Mouse (Mus musculus) MEL (cell line): ENCODE results near the gene Hist1h1e.

Experiments used
- CHD1 ChIP-seq: IDR thresholded peaks from 2 replicates; pipeline ENCODE4 v1.6.1; 2012; ENCODE audit warnings: low read depth, mild to moderate bottlenecking, inconsistent platforms, low read length, improper control_type of control experiment
- CTCF ChIP-seq, 3 experiments: IDR thresholded peaks in 2 of 3; conservative IDR thresholded peaks in 1 of 3; 2 replicates each; pipeline ENCODE4 v1.5.1; 2011 to 2012; ENCODE audit warnings: low read length in 3 of 3, low read depth in 2 of 3, mild to moderate bottlenecking in 2 of 3, improper control_type of control experiment in 1 of 3, inconsistent platforms in 1 of 3, mixed read lengths in 1 of 3, moderate library complexity in 1 of 3; ENCODE audit not compliant: control insufficient read depth in 1 of 3, insufficient read depth in 1 of 3, poor library complexity in 1 of 3, severe bottlenecking in 1 of 3
- EP300 ChIP-seq, 2 experiments: IDR thresholded peaks; 2 replicates each; pipeline ENCODE4 v1.6.1; 2011; ENCODE audit warnings: improper control_type of control experiment in 2 of 2, low read length in 2 of 2, low read depth in 1 of 2, mild to moderate bottlenecking in 1 of 2
- GATA1 ChIP-seq: IDR thresholded peaks from 2 replicates; pipeline ENCODE4 v1.6.1; 2011; ENCODE audit warnings: low read depth, low read length, improper control_type of control experiment
- MAFK ChIP-seq: IDR thresholded peaks from 2 replicates; pipeline ENCODE4 v1.6.1; 2011; ENCODE audit warnings: low read depth, mild to moderate bottlenecking, low read length, improper control_type of control experiment, borderline replicate concordance
- MXI1 ChIP-seq: IDR thresholded peaks from 2 replicates; pipeline ENCODE4 v1.6.1; 2011; ENCODE audit warnings: mild to moderate bottlenecking, low read depth, low read length, improper control_type of control experiment
- MYC ChIP-seq: IDR thresholded peaks from 2 replicates; pipeline ENCODE4 v1.6.1; 2011; ENCODE audit warnings: low read depth, mild to moderate bottlenecking, low read length, improper control_type of control experiment, moderate library complexity
- POLR2A ChIP-seq, 2 experiments: IDR thresholded peaks; 2 replicates each; pipeline ENCODE4 v1.6.1; 2011 to 2012; ENCODE audit warnings: low read length in 2 of 2, mild to moderate bottlenecking in 2 of 2, control low read depth in 1 of 2, improper control_type of control experiment in 1 of 2, low read depth in 1 of 2, moderate library complexity in 1 of 2; ENCODE audit not compliant: control insufficient read depth in 1 of 2, insufficient read depth in 1 of 2, poor library complexity in 1 of 2
- POLR2AphosphoS5 ChIP-seq: IDR thresholded peaks from 2 replicates; pipeline ENCODE4 v1.6.1; 2012; ENCODE audit warnings: low read depth, borderline replicate concordance, mild to moderate bottlenecking, inconsistent platforms, low read length, moderate library complexity, mixed read lengths
- SIN3A ChIP-seq: IDR thresholded peaks from 2 replicates; pipeline ENCODE4 v1.6.1; 2012; ENCODE audit warnings: low read length, improper control_type of control experiment, inconsistent platforms
- TBP ChIP-seq: IDR thresholded peaks from 2 replicates; pipeline ENCODE4 v1.8.0; 2011; ENCODE audit warnings: low read depth, low read length, improper control_type of control experiment
- ZC3H11A ChIP-seq: IDR thresholded peaks from 2 replicates; pipeline ENCODE4 v1.6.1; 2012; ENCODE audit warnings: low read depth, mild to moderate bottlenecking, inconsistent platforms, low read length, improper control_type of control experiment
- ZKSCAN1 ChIP-seq: IDR thresholded peaks from 2 replicates; pipeline ENCODE4 v1.6.1; 2012; ENCODE audit warnings: low read depth, mild to moderate bottlenecking, inconsistent platforms, low read length, improper control_type of control experiment, moderate library complexity
- ZNF384 ChIP-seq: IDR thresholded peaks from 2 replicates; pipeline ENCODE4 v1.6.1; 2012; ENCODE audit warnings: low read depth, mild to moderate bottlenecking, inconsistent platforms, low read length, improper control_type of control experiment

- no peak for TF ChIP-seq CTCF (IDR thresholded peaks at IDR 0.05 in 2 of 3, conservative IDR thresholded peaks at IDR 0.05 in 1 of 3; ENCODE audit: control insufficient read depth in 1 of 3, insufficient read depth in 1 of 3, low read depth in 2 of 3, low read length in 3 of 3, poor library complexity in 1 of 3, severe bottlenecking in 1 of 3)
- TF ChIP-seq MXI1, result no peak
- no peak for TF ChIP-seq ZC3H11A
- peak; percentile 99 to 100 for TF ChIP-seq POLR2A (IDR thresholded peaks at IDR 0.05; ENCODE audit: control insufficient read depth in 1 of 2, insufficient read depth in 1 of 2, low read depth in 1 of 2, low read length in 2 of 2, poor library complexity in 1 of 2)
- TF ChIP-seq MAFK, result no peak
- TF ChIP-seq EP300 (IDR thresholded peaks at IDR 0.05; ENCODE audit: low read depth in 1 of 2, low read length in 2 of 2), result no peak
- TF ChIP-seq CHD1, result no peak
- TF ChIP-seq ZKSCAN1, result no peak
- peak; percentile 99 for TF ChIP-seq POLR2AphosphoS5
- TF ChIP-seq SIN3A, result no peak
- TF ChIP-seq TBP, result peak; percentile 99
- TF ChIP-seq MYC, result no peak
- no peak for TF ChIP-seq GATA1
- TF ChIP-seq ZNF384, result no peak
Observed at GRCm38 (mm10) chr13:23581408-23582218, 40.7 kb downstream of the Hist1h1e start, which contains the start of gene Hist1h4d.
